Mouse (Mus musculus) hindbrain, embryonic 10.5 days (tissue): ENCODE data around the gene Fbrsl1. TPM values are rescaled to one million over a fixed set of nuclear protein-coding genes. Genes with fewer than 3 reads are reported as not detected.
A peak's percentile ranks its signal among the peaks of the same experiment; 100 is the strongest.

Source experiments
- DNase-seq: peaks from one replicate; pipeline ENCODE4 v3.0.0-alpha.2; 2017; ENCODE audit warnings: low spot score
- H3K27ac ChIP-seq: fragments of 300-500 bp; sonication (generic); 2 replicates; pipeline ENCODE4 v1.5.1; 2016; ENCODE audit warnings: mild to moderate bottlenecking, moderate library complexity
- H3K27me3 ChIP-seq: fragments of 300-500 bp; sonication (generic); 2 replicates; pipeline ENCODE4 v1.6.1; 2016; ENCODE audit warnings: mild to moderate bottlenecking; ENCODE audit not compliant: poor library complexity, insufficient read depth, severe bottlenecking
- H3K36me3 ChIP-seq: fragments of 300-500 bp; sonication (generic); 2 replicates; pipeline ENCODE4 v1.6.1; 2016; ENCODE audit warnings: mild to moderate bottlenecking, moderate library complexity
- H3K4me1 ChIP-seq: fragments of 300-500 bp; sonication (generic); replicated peaks from 2 replicates; pipeline ENCODE4 v1.6.1; 2016; ENCODE audit warnings: mild to moderate bottlenecking
- H3K4me3 ChIP-seq: fragments of 300-500 bp; sonication (generic); 2 replicates; pipeline ENCODE4 v1.5.1; 2016; ENCODE audit warnings: mild to moderate bottlenecking, moderate library complexity
- H3K9me3 ChIP-seq: fragments of 300-500 bp; sonication (generic); 2 replicates; pipeline ENCODE4 v1.6.1; 2016; ENCODE audit warnings: mild to moderate bottlenecking, moderate library complexity
- WGBS: fragments of 180-500 bp; shearing (Covaris S2); methylation state at CpG from one replicate; pipeline ENCODE4 v1.1.7; 2016; 5-methylcytosine and 5-hydroxymethylcytosine counted together
- polyA plus RNA-seq: library from polyadenylated mRNA; unstranded; fragments of >200 nt; fragmentation: Nextera tagmentation; extraction: Ambion mirVana; gene quantifications from 2 replicates; pipeline ENCODE4 v1.2.1, GENCODE M21; 2016

The Fbrsl1 gene
- polyA plus RNA-seq: 14.9 and 19.2 TPM in 2 replicates

DNA sequence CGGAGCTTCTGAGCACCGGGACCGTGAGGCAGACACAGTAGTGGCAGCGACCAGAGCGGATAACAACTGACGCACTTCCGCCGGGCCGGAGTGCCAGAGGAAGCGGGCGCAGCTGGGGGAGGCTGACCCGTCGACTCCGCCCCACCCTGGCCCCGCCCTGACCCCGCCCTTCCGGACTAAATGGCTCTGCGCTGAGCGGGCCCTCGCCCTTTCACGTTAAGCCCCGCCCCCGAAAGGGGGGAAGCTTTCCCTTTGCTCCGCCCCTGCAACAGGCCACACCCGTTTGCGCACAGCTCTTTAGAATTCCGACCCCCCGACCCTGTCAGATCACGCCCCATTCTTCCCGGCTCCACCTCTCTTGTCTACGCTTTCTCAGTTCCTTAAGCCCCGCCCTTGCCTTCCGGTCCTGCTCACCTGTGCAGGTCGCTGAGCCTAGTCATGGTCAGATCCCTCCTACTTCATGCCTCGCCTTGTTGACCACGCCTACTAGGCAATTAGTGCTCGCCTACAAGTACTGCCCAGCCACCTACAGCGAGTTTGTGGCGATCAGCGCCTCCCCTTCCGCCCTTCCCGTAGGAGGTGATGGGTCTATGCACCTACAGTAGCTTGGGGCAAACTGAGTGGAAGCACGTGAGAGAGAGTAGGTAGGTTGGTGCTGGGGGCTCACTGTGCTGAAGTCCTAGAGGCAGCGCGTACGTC, at the start of gene Fbrsl1:
Gene Fbrsl1 (minus strand): TSS at position 68 of the 699 bp plus-strand sequence.
- H3K27ac ChIP-seq: peak within 1 kb of the TSS; percentile 92
- under 1% methylated on average over 46 of the region's 46 CpGs for whole genome bisulfite sequencing
- no peaks in the 10 kb centered on the region for H3K36me3 ChIP-seq
- H3K9me3 ChIP-seq: no peaks in the 10 kb centered on the region
- no peaks in the 10 kb centered on the region for H3K27me3 ChIP-seq
- H3K4me3 ChIP-seq: peak within 1 kb of the TSS; percentile 95
- peaks cover 39% of the 10 kb centered on the region for H3K4me1 ChIP-seq
- DNase-seq: peak; percentile 98

DNA sequence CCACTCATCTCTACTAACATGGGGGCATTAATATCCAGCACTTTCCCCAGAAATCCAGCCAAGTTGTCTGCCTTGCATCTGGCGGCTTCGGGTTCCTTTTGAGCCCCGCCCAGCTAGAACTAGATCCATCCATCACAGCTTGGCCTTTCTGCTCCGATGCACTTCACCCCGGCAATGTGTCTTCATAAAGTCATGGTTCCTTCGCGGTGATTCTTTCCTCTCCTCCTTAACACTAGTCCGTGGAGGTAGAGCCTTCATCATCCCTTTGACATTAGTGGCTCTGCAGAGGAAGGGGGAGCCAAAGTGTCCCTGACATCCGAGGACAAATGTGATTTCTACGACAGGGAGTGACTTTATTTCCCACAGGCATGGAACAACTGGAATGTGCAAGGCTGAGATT, 49.8 kb upstream of the Fbrsl1 start:
- no peak for DNase-seq
- peaks cover 12% of the 10 kb centered on the region; the same call in 1 of the 2 replicates for H3K27me3 ChIP-seq
- 53% methylated on average over 10 of the region's 10 CpGs for WGBS
- H3K9me3 ChIP-seq: no peaks in the 10 kb centered on the region
- H3K36me3 ChIP-seq: no peaks in the 10 kb centered on the region
- H3K4me1 ChIP-seq: peaks cover 32% of the 10 kb centered on the region
- peak overlapping the region; percentile 35; the same call in 1 of the 2 replicates for H3K27ac ChIP-seq
- no peak overlapping the region for H3K4me3 ChIP-seq

DNA sequence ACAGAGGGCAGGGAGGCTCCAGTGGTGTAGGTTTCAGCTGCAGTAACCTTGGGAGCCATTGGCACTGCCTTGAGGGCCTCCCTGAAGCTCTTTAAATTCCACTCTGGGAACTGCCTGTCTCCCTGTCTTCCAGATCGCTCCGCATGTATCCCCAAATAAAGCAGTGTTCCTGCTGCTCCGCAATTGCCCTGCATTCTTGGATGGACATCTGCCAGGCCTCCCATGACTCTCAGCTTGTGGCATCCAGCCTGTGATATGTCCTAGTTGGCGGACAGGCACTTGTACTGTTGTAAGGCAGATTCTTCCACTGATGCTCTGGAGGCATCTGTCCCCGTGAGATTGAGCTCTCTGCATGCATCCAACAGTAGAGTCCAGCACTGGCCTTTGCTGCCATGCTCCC, 49.3 kb upstream of the Fbrsl1 start:
- 75% methylated on average over 5 of the region's 5 CpGs for WGBS
- Histone ChIP-seq H3K27ac (0 out of 2 replicates have a peak overlapping the region, but pooled peaks have one; percentile 0), H3K36me3 (no peaks in the 10 kb centered on the region), H3K27me3 (peaks cover 14% of the 10 kb centered on the region), H3K4me3 (no peak overlapping the region), H3K9me3 (no peaks in the 10 kb centered on the region), H3K4me1 (peaks cover 32% of the 10 kb centered on the region)
- no peak for DNase-seq

DNA sequence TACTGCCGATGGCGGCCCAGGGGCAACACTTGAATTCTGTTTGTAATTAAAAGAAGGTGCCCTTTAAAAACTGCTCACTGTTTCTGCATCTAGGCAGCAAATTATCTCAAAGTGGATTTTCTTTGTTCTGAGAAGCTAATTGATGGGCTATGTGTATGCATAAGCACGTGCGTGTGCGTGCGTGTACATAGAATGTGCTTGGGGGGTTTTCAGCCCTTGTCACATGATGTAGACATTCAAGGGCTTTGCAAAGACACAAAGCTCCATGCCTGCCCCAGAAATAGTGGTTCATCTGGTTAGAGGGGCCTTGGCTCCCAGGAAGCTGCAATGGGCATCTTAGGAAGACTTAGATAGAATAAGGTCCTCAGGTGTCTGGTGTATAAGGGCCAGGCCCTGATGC, 46.7 kb upstream of the Fbrsl1 start:
- Histone ChIP-seq H3K4me3 (no peak overlapping the region), H3K27ac (peak overlapping the region; percentile 78; the same call in 1 of the 2 replicates), H3K4me1 (peaks cover 32% of the 10 kb centered on the region), H3K27me3 (peaks cover 15% of the 10 kb centered on the region), H3K36me3 (no peaks in the 10 kb centered on the region), H3K9me3 (no peaks in the 10 kb centered on the region)
- no peak for DNase-seq
- 93% methylated on average over 6 of the region's 6 CpGs for WGBS

DNA sequence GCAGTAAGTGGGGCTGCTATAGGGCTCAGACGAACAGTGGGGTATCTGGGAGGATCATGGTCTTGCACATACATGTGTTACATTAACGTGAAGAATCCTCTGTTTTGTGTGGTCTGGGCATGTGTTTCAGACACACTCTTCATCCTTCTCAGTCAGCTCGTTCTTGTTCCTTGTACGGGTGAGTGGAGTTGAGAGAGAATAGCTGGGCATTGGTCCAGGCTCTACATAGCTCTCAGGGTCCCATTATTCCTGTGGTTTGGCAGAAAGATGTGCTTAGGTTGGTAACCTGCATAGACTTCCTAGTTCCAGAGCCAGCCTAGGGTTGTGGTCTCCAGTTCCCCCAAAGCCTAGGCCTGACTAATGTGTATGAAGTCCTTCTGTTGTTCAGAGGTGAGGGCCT, 46.1 kb upstream of the Fbrsl1 start:
- 71% methylated on average over 4 of the region's 4 CpGs for WGBS
- no peaks in the 10 kb centered on the region for H3K9me3 ChIP-seq
- peaks cover 32% of the 10 kb centered on the region for H3K4me1 ChIP-seq
- H3K27ac ChIP-seq: peak overlapping the region; percentile 78
- no peak overlapping the region for H3K4me3 ChIP-seq
- H3K36me3 ChIP-seq: no peaks in the 10 kb centered on the region
- no peak for DNase-seq
- H3K27me3 ChIP-seq: peaks cover 15% of the 10 kb centered on the region

DNA sequence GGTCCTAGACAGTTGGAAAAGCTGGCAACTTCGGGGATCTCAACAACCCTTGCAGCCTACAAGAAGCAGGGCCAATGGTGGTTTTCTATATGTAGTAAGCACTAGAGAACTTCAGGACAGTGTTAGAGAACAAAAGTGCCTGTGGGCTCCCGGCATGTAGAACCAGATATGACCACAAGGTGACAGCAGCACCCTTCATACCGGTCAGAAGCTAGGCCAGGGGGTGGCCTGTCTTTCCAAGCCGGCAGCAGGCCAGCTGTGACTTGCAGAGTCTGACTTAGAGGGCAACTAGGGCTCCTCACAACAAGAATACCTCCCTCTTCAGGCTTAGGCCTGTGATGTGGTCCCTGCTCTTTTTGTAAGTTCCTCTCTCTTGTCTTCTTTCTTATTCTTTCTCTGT, 45.5 kb upstream of the Fbrsl1 start:
- WGBS: 4% methylated on average over 4 of the region's 4 CpGs
- Histone ChIP-seq H3K4me1 (peaks cover 26% of the 10 kb centered on the region), H3K4me3 (no peak overlapping the region), H3K27ac (peak overlapping the region; percentile 78), H3K9me3 (no peaks in the 10 kb centered on the region), H3K27me3 (peaks cover 15% of the 10 kb centered on the region), H3K36me3 (no peaks in the 10 kb centered on the region)
- peak; percentile 81 for DNase-seq

DNA sequence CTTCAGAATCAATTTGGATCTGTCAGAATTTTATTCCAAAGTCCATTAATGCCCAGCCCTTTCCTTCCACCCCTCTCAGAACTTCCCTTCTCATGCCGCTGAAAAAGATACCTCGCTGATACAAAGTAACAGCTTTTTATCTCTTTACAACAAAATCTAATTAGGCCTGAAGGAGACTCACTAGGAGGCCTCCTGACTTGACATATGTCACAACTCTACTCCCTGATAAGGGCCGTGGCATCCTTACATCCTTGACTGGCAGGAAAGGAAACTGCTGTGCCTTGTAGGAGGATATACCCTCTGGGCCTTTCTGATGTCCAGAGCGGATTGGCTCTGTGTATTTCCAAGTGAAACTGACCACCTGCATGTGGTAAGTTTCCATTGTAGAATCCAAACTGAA, 41.3 kb upstream of the Fbrsl1 start:
- Histone ChIP-seq H3K27ac (no peak overlapping the region), H3K36me3 (no peaks in the 10 kb centered on the region), H3K4me1 (peaks cover 31% of the 10 kb centered on the region), H3K27me3 (peaks cover 27% of the 10 kb centered on the region), H3K4me3 (no peak overlapping the region), H3K9me3 (no peaks in the 10 kb centered on the region)
- no peak for DNase-seq
- whole genome bisulfite sequencing: 48% methylated on average over 4 of the region's 4 CpGs

DNA sequence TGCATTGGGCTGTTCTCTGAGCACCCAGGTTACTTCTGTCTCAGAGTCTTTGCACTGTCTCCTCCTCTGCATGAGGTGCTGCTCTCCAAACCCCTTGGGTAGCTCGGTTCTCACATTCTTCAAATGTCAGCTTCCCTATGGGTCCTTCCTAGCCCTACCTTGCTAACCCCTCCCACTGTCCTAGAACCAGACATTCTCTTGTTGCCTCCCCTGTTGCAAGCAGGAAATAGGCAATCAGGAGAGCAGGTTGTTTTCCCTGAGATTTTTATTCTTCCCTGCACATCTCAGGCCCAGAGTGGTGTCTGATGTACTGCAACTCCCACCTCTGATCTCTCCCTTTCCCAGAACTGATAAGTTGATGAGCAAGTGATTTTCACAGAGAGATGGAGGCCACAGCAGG, 39.6 kb upstream of the Fbrsl1 start:
- Histone ChIP-seq H3K27ac (no peak overlapping the region), H3K27me3 (peaks cover 26% of the 10 kb centered on the region), H3K4me3 (no peak overlapping the region), H3K4me1 (peaks cover 26% of the 10 kb centered on the region), H3K36me3 (no peaks in the 10 kb centered on the region), H3K9me3 (no peaks in the 10 kb centered on the region)
- no peak for DNase-seq
- 55% methylated on average over 1 of the region's 1 CpGs for WGBS

DNA sequence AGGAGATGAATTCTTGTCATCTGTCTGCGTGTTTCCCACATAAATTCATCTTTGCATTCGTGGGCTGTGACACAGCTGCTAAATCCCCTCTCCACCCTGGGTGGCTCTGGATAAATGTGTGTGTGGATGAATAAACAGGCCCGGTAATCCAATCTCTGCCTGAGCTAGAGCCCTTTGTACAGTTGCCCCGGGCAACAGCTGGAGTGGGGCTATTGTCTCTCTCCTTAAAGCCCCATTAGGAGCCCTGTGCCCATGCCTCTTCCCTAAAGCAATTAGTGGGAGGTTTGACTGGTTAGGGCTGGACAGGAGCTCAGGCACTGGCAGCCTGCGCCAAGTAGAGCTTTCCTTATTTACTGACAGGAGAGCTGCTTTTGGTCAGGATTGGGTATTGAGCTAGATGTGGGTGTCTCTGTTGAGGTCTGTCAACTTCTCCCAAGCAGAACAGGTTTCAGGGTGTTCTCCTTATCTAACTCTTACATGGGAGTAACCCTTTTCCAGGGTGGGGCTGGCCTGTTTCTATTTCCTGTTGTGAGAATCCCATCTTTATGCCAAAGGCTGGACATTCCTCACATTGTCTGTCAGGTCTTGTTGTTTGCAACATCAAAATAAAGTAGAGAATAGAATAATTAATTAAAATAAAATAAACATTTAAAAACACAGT, 38.5 kb upstream of the Fbrsl1 start:
- Histone ChIP-seq H3K4me1 (peaks cover 31% of the 10 kb centered on the region), H3K27me3 (peaks cover 33% of the 10 kb centered on the region), H3K27ac (peak overlapping the region; percentile 64; the same call in 1 of the 2 replicates), H3K4me3 (no peak overlapping the region), H3K36me3 (no peaks in the 10 kb centered on the region), H3K9me3 (0 out of 2 replicates have a peak, but pooled peaks cover 1% of the 10 kb centered on the region)
- WGBS: 11% methylated on average over 5 of the region's 5 CpGs
- DNase-seq: peak; percentile 60

DNA sequence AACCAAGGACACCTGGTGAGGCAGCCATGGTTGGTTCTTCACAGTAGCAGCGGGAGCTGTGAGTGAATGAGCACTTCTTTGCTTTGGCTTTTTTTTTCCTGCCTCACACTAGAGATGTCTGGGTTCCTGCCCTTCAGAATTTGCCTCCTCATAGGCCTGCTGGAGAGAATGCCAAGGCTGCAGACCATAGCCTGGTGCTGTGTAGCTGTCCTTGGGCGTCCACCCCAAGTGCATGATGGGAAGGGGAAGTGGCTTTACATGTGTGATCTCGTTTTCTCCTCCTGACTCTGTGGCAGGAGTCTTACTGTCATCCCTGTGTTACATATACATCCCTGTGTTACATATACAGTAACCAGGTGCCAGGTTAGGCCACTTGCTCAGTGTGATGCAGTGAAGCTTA, 36.4 kb upstream of the Fbrsl1 start:
- Histone ChIP-seq H3K36me3 (no peaks in the 10 kb centered on the region), H3K9me3 (0 out of 2 replicates have a peak, but pooled peaks cover 6% of the 10 kb centered on the region), H3K4me1 (peaks cover 39% of the 10 kb centered on the region), H3K27me3 (peaks cover 52% of the 10 kb centered on the region), H3K4me3 (no peak overlapping the region), H3K27ac (no peak overlapping the region; the same call in 1 of the 2 replicates)
- DNase-seq: no peak
- WGBS: 87% methylated on average over 3 of the region's 3 CpGs

DNA sequence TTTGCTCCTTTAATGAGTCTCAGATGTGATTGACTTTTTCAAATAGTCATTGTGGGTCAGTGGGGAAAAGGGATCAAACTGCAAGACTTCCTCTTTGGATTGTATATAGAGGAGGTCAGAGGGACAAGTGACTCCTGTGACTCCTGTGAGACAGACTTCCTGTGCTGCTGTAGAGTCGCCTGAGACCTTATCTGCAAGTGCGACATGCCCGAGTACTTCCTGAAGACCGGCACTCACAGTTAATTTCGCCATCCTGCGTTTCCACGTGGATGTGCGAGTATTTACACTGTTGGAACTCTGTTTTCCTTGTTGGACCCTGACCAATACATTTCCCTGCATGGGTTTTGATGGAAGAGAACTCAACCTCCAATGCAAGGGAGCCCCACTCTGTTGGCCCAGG, 30.9 kb upstream of the Fbrsl1 start:
- H3K27ac ChIP-seq: no peak overlapping the region
- H3K27me3 ChIP-seq: peaks cover 52% of the 10 kb centered on the region
- DNase-seq: no peak
- H3K9me3 ChIP-seq: 0 out of 2 replicates have a peak, but pooled peaks cover 6% of the 10 kb centered on the region
- peaks cover 18% of the 10 kb centered on the region for H3K4me1 ChIP-seq
- no peaks in the 10 kb centered on the region for H3K36me3 ChIP-seq
- WGBS: 89% methylated on average over 8 of the region's 8 CpGs
- no peak overlapping the region for H3K4me3 ChIP-seq

DNA sequence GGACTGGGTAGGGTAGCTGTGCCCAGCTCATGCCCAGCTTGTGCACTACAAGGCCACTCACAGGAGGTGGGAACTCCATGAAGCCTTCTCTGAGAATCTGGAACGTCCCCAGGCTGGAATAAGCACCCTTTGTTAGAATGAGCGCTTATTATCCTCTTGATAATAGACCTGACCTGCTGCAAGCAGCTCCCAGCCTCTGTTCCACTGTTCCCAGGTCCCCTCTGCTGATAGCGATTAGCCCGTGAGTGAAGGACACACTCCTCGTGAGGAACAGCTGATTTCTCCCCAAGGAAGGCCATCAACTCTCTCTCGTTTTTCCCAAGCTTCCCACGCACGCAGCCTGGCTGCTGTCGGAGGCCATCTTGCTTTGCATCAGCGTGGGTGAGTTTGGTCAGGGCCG, 25.9 kb upstream of the Fbrsl1 start:
- H3K36me3 ChIP-seq: no peaks in the 10 kb centered on the region
- peaks cover 32% of the 10 kb centered on the region for H3K4me1 ChIP-seq
- 0 out of 2 replicates have a peak overlapping the region, but pooled peaks have one; percentile 13 for H3K27ac ChIP-seq
- no peak overlapping the region for H3K4me3 ChIP-seq
- DNase-seq: no peak
- peaks cover 39% of the 10 kb centered on the region for H3K27me3 ChIP-seq
- no peaks in the 10 kb centered on the region for H3K9me3 ChIP-seq
- WGBS: 78% methylated on average over 11 of the region's 11 CpGs

DNA sequence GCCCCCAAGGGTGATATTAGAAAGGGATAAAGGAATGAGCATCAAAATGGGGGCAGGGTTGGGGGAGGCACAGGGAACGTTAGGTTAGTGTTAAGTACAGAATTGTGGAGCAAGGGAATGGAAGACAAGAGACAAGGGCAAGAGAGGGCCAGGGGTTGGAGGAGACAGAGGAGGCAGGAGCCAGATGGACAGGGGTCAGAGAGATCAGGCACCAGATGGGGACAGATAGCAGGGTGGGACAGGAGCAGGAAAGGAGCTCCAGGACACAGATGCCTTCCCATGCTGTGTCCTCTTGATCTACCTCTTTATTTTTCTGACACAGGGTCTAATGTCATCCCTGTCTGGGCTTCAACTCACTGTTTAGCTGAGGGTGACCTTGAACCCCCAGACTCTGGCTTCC, 24.5 kb upstream of the Fbrsl1 start:
- 19% methylated on average over 1 of the region's 1 CpGs for WGBS
- no peaks in the 10 kb centered on the region for H3K36me3 ChIP-seq
- peak; percentile 51 for DNase-seq
- H3K9me3 ChIP-seq: no peaks in the 10 kb centered on the region
- peaks cover 46% of the 10 kb centered on the region for H3K27me3 ChIP-seq
- H3K27ac ChIP-seq: 0 out of 2 replicates have a peak overlapping the region, but pooled peaks have one; percentile 29
- H3K4me1 ChIP-seq: peaks cover 41% of the 10 kb centered on the region
- no peak overlapping the region for H3K4me3 ChIP-seq
